Mouse (Mus musculus): ENCODE measurements around the gene Trmt2b.

- TF ChIP-seq CTCF (IDR thresholded peaks at IDR 0.05; ENCODE audit: insufficient read depth, low read length) = no peak
- no peak for TF ChIP-seq POLR2A (IDR thresholded peaks at IDR 0.05; ENCODE audit: borderline replicate concordance, extremely low read depth, low read depth, low read length)
Measured at GRCm38 (mm10) chrX:134319153-134319932, 42.6 kb upstream of the Trmt2b start.

Data from lung, adult 2 months (tissue).